Mouse (Mus musculus) skeletal muscle tissue, adult 2 months (tissue): Measurements from ENCODE around the gene Olfr519.

Experiments used
- DNase-seq: peaks from one replicate; pipeline ENCODE4 v3.0.0-alpha.2; 2012; ENCODE audit warnings: low read depth, low spot score

Gene Olfr519

DNA sequence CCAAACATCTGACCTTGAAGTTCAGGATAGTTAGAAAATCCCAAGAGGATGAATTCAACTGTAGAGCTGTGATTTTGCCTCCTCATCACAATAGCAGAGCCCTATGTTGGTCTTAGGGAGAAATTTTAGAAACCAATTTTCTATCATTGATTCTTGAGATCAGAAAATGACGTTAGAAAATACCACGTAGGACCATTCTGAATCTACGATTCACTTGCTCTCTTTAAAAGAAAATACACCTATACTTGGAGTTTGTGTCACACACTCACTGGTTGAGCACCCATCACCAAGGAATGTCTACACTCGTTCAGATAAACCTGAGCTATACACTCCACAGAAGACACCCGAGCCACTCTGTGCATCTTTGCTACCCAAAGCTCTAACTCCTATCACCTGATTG lies at the start of gene Olfr519:
Olfr519 (minus strand) TSS at position 101 of the 400 bp plus-strand sequence.
- DNase-seq = no peak

DNA sequence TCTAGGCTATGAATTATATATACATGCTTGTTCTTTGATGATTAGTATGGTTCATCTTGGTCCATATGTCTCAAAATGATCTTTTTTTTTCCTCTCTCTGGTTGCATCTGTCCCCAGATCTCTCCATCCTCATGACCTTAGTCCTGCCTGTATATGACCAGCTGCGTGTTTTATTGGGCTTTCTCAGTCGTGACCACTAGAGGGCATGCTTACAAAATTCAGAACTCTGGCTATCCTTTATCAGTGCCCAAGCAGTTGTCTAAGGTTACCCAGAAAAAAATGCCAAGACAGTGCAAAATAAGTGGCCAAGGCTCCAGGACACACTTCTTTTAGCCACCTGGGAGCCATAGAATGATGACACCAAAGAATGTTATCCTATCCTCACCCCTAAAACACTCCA lies 49.8 kb upstream of the Olfr519 start:
- no peak for DNase-seq

DNA sequence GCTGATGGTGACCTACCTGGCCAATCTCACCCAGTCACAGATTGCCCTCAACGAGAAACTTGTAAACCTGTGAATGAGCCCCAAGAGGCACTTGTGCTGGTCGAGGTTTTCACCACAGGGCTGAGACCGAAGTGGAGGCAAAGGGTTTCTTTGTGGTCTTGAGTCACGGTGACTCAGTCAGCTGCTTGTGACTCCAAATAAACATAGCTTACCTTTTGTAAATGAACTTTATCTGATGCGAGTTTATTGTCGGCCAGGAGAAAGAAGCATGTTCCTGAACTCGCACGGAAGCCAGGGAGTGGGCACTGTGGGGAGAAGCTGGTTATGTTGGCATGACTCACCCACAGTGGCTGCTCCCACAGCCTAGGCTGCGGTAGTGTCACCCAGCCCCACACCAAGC lies 47.2 kb upstream of the Olfr519 start:
- DNase-seq = no peak

GRCm38 (mm10) chr7:108936591-108936990 lies 42.4 kb upstream of the Olfr519 start:
- no peak for DNase-seq

DNA sequence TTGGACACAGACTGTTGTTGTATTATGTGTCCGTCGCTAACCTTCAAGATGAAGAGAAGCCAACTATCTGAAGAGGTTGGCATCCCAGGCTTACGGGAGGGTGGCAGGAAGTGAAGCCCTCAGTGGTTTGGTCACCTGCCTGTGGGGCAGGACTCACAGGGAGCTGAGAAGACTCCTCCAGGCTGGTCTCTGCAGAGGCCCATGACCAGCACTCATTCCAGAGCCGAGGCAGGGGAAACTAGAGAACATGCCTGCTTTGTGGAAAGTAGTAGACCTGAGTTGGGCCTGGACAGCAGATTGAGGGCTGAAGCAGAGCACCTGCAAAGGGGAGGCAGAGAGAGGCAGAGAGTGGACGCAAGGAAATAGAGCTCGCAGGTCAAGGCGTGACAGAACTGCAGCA lies 41.2 kb upstream of the Olfr519 start:
- no peak for DNase-seq

DNA sequence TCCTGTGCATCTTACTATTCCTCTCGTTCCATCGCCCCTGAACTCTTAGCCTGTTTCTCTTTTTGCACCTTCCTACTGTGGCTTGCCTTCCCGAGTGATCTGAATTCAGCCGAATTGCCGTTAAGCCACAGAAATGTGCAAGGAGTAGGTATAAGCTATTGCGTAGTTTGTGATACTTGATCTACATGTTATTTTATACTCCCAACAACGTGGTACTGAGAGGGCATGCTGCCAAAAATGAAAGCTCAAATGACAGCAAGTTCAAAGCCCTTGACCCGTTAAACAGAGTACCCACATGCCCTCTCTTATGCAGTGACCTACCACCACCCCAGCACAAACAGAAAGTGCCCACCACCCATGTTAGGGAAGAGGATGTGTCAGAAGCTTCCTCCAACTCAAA lies 40.6 kb upstream of the Olfr519 start:
- DNase-seq = peak; percentile 42

- peak; percentile 98 for DNase-seq
Measured at GRCm38 (mm10) chr7:108933794-108934731, 39.8 kb upstream of the Olfr519 start, which contains the start of gene Eif3f. TSS of gene Eif3f (plus strand) at chr7:108934417.

- DNase-seq = no peak
Measured at GRCm38 (mm10) chr7:108929726-108930393, 35.6 kb upstream of the Olfr519 start, which contains the start of gene Nlrp10. TSS of gene Nlrp10 (minus strand) at chr7:108930178.

GRCm38 (mm10) chr7:108928280-108929188 lies 34.3 kb upstream of the Olfr519 start:
- DNase-seq = no peak

GRCm38 (mm10) chr7:108927043-108927442 lies 32.8 kb upstream of the Olfr519 start:
- no peak for DNase-seq

DNA sequence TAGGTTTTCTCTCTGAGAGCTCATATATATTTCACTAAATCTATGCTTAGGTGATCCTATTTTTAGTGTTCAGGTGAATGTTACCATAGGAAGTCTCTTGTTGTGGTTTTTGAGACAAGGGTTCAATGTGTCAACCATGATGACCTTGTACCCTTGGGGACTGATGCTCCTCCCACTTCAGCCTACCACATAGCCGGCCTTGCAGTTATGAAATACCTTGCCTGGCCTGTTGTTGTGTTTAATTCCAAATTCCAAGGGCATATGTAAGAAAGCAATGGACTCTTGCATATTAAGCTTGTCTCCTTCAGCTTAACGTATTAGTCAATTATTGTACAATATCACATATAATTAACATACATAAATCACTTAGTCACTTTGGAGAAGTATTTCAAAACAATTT lies 9.7 kb upstream of the Olfr519 start:
- no peak for DNase-seq

DNA sequence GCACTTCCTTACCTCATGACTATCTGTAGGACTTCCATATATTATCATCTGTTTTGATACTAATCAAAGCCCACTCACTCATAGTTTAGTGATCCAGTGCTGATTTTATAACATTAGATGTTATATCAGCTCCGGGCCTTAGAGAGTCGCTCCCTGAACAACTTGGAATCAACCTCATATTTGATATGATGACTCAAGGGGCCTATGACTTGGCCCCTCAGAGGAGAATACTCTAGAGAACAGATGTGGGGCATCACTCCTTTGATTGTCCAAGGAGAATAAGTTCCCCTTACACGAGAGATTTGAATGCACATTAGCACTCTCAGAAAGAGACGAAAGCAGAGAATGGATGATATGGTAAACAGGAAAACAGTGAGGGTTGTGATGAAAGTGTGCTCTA lies 9.3 kb downstream of the Olfr519 start, which contains the start of gene Olfr518:
Olfr518 (minus strand) TSS at position 101 of the 400 bp plus-strand sequence.
- DNase-seq = no peak

DNA sequence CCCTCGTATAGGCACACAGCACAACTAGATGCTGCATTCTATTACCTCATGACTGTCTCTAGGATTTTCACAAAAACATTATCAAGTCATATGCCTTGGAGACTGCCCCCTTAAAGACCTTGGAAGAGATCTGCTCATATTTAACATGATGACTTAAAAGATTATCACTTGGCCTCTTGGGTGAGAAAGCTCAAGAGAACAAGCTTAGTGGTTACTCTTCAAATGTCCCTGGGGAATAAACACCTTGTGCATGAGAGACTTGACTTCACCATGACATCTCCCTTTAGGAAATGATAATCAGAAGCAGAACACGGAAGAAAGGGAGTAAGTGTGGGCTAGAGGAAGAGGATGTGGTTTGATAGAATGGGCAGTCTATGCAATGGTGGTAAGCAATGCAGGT lies 21.9 kb downstream of the Olfr519 start, which contains the start of gene Olfr517:
Olfr517 (minus strand) TSS at position 101 of the 400 bp plus-strand sequence.
- DNase-seq = no peak

GRCm38 (mm10) chr7:108850429-108850828 lies 43.8 kb downstream of the Olfr519 start, which contains the start of gene Olfr516:
TSS of gene Olfr516 (minus strand) at chr7:108850529.
- DNase-seq = no peak
